Mouse (Mus musculus) CH12.LX (cell line): ENCODE data around the gene Mob3c.

Experiments
- BHLHE40 ChIP-seq: IDR thresholded peaks from 2 replicates; pipeline ENCODE4 v1.6.1; 2011; ENCODE audit warnings: mild to moderate bottlenecking, low read depth, low read length, improper control_type of control experiment
- CHD2 ChIP-seq: IDR thresholded peaks from 2 replicates; pipeline ENCODE4 v1.6.1; 2011; ENCODE audit warnings: low read length, improper control_type of control experiment
- CTCF ChIP-seq, 2 experiments: IDR thresholded peaks in 1 of 2; conservative IDR thresholded peaks in 1 of 2; 2 replicates each; pipeline ENCODE4 v1.5.1; 2011 to 2012; ENCODE audit warnings: low read depth in 2 of 2, low read length in 2 of 2, improper control_type of control experiment in 1 of 2, inconsistent platforms in 1 of 2, mild to moderate bottlenecking in 1 of 2, moderate library complexity in 1 of 2
- EP300 ChIP-seq: IDR thresholded peaks from 2 replicates; pipeline ENCODE4 v1.6.1; 2011; ENCODE audit warnings: low read length, improper control_type of control experiment
- ETS1 ChIP-seq: conservative IDR thresholded peaks from 2 replicates; pipeline ENCODE4 v1.6.1; 2012; ENCODE audit warnings: low read depth, mild to moderate bottlenecking, inconsistent platforms, low read length, improper control_type of control experiment, moderate library complexity
- HCFC1 ChIP-seq: IDR thresholded peaks from 2 replicates; pipeline ENCODE4 v1.6.1; 2012; ENCODE audit warnings: low read depth, mild to moderate bottlenecking, inconsistent platforms, low read length, improper control_type of control experiment
- IRF4 ChIP-seq: IDR thresholded peaks from 2 replicates; pipeline ENCODE4 v1.6.1; 2014; ENCODE audit warnings: low read depth, mild to moderate bottlenecking, inconsistent platforms, low read length, improper control_type of control experiment
- MAZ ChIP-seq: IDR thresholded peaks from 2 replicates; pipeline ENCODE4 v1.6.1; 2012; ENCODE audit warnings: low read depth, mild to moderate bottlenecking, inconsistent platforms, low read length, improper control_type of control experiment, moderate library complexity
- NELFE ChIP-seq: IDR thresholded peaks from 2 replicates; pipeline ENCODE4 v1.6.1; 2011; ENCODE audit warnings: low read depth, low read length, improper control_type of control experiment
- POLR2A ChIP-seq: IDR thresholded peaks from 2 replicates; pipeline ENCODE4 v1.6.1; 2011; ENCODE audit warnings: low read depth, mild to moderate bottlenecking, improper control_type of control experiment, low read length
- RAD21 ChIP-seq: IDR thresholded peaks from 2 replicates; pipeline ENCODE4 v1.6.1; 2011; ENCODE audit warnings: low read depth, mild to moderate bottlenecking, low read length, improper control_type of control experiment, moderate library complexity
- USF1 ChIP-seq: IDR thresholded peaks from 2 replicates; pipeline ENCODE4 v1.6.1; 2014; ENCODE audit warnings: low read depth, mild to moderate bottlenecking, inconsistent platforms, low read length, improper control_type of control experiment

DNA sequence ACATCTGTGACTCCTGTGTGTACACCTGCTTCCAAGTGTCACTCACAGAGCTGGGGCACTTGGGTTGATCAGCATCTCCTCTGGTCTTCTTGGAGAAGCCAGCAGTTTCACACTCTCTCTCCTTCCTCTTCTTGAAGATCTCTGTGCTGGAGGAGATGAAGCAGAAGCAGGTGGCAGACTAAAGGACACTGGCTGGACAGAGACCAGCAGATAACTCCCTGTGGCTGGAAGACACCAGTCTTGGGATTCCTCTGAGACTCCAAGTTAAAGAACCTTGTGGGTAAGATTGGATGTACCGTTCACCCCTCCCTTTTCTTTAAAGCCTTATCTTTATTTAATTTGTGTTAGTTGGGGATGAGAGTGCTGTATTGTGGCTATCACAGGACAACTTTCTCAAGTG is 20.2 kb downstream of the Mob3c start:
- TF ChIP-seq CHD2 (no peak), RAD21 (no peak), HCFC1 (no peak), IRF4 (no peak), NELFE (no peak), POLR2A (no peak), EP300 (no peak), CTCF (conservative IDR thresholded peaks at IDR 0.05 in 1 of 2, IDR thresholded peaks at IDR 0.05 in 1 of 2; ENCODE audit: low read depth in 2 of 2, low read length in 2 of 2) (no peak), ETS1 (no peak), USF1 (no peak), MAZ (no peak), BHLHE40 (no peak)
